Mouse (Mus musculus): ENCODE results near the gene Zbtb7b.

DNA sequence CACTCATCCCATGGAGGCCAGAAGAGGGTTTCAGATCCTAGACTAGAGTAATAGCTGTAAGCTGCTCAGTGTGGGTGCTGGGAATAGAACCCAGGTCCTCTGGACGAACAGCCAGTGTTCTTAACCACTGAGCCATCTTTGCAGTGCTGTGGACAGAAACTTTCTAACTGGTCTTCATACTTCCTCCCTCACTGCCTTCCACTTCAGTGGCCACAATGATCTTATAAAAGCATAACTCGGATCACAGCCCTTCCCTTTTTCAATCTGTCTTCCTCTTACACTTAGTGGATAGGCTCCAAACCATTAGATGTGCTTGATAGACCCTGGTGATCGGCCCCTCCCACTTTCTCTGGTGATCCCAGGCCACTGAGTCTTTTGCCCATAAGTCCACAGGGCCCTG is 34.3 kb downstream of the Zbtb7b start:
- TF ChIP-seq CTCF (IDR thresholded peaks at IDR 0.05; ENCODE audit: control insufficient read depth, insufficient read depth, low read length) (no peak), POLR2A (IDR thresholded peaks at IDR 0.05; ENCODE audit: borderline replicate concordance, control insufficient read depth, low read depth, low read length) (no peak)

Data from bone marrow, adult 2 months (tissue).